Mouse (Mus musculus) midbrain, embryonic 10.5 days (tissue): ENCODE results near the gene Slc36a4. TPM values are rescaled to one million over a fixed set of nuclear protein-coding genes. Genes with fewer than 3 reads are reported as not detected.

Experiments used
- DNase-seq: peaks from one replicate; pipeline ENCODE4 v3.0.0-alpha.2; 2017; ENCODE audit warnings: low spot score
- H3K27ac ChIP-seq: fragments of 300-500 bp; sonication (generic); replicated peaks from 2 replicates; pipeline ENCODE4 v1.5.1; 2016; ENCODE audit warnings: mild to moderate bottlenecking
- H3K27me3 ChIP-seq: fragments of 300-500 bp; sonication (generic); 2 replicates; pipeline ENCODE4 v1.6.1; 2016; ENCODE audit warnings: low read depth, mild to moderate bottlenecking; ENCODE audit not compliant: poor library complexity, severe bottlenecking
- H3K36me3 ChIP-seq: fragments of 300-500 bp; sonication (generic); 2 replicates; pipeline ENCODE4 v1.6.1; 2016; ENCODE audit warnings: mild to moderate bottlenecking, moderate library complexity
- H3K4me1 ChIP-seq: fragments of 300-500 bp; sonication (generic); 2 replicates; pipeline ENCODE4 v1.6.1; 2016
- H3K4me3 ChIP-seq: fragments of 300-500 bp; sonication (generic); 2 replicates; pipeline ENCODE4 v1.5.1; 2016; ENCODE audit warnings: mild to moderate bottlenecking, moderate library complexity
- H3K9me3 ChIP-seq: fragments of 300-500 bp; sonication (generic); replicated peaks from 2 replicates; pipeline ENCODE4 v1.6.1; 2016; ENCODE audit warnings: mild to moderate bottlenecking
- WGBS: fragments of 180-500 bp; shearing (Covaris S2); methylation state at CpG from one replicate; pipeline ENCODE4 v1.1.7; 2016; 5-methylcytosine and 5-hydroxymethylcytosine counted together
- polyA plus RNA-seq: library from polyadenylated mRNA; unstranded; fragments of >200 nt; fragmentation: Nextera tagmentation; extraction: Ambion mirVana; gene quantifications from 2 replicates; pipeline ENCODE4 v1.2.1, GENCODE M21; 2016

Gene Slc36a4
- polyA plus RNA-seq, 1 experiment from 2014 or later: 9.4 TPM

DNA sequence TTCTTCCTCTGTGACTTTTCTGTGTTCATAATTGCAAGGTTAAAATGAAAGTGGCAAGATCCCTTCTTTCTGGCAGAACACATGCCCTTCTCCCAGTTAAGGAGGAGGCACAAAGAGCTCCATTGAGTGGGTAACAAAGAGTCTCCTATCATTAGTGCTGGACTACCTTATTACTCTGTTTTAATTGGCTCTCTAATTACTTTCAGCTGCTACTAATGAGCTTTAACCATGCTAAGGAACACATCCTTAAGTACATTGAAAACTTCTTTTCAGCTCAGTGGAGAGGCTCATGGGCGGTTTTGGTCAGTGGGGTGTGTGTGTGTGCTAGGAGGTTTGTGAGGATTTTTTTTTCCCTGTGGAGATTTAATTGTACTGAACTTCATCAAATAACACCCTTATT is 65.4 kb downstream of the Slc36a4 start:
- no peak overlapping the region for H3K27ac ChIP-seq
- no peak for DNase-seq
- H3K9me3 ChIP-seq: no peaks in the 10 kb centered on the region
- peaks cover 3% of the 10 kb centered on the region; the same call in 1 of the 2 replicates for H3K4me1 ChIP-seq
- H3K36me3 ChIP-seq: no peaks in the 10 kb centered on the region
- H3K4me3 ChIP-seq: no peak overlapping the region
- 67% methylated on average over 1 of the region's 1 CpGs for WGBS
- H3K27me3 ChIP-seq: peaks cover 10% of the 10 kb centered on the region; the same call in 1 of the 2 replicates

DNA sequence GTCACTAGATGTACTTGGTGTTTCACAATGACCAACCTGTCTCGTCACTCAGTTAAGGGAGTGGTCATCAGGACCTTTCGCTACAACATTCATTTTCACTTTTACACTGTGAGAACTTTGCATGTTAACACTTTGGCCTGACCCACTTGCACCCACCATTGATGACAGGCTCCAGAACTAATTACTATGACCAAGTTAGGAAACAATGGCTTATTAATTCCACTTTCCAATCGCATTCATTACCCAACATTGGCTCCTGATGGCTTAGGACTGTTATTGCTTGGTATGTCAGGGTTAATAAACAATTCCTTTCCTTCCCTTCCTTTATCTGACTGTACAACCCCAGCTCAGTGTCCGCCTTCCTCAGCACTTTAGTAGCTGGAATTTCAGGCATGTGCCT is 72.4 kb downstream of the Slc36a4 start:
- DNase-seq: no peak
- no peaks in the 10 kb centered on the region for H3K36me3 ChIP-seq

DNA sequence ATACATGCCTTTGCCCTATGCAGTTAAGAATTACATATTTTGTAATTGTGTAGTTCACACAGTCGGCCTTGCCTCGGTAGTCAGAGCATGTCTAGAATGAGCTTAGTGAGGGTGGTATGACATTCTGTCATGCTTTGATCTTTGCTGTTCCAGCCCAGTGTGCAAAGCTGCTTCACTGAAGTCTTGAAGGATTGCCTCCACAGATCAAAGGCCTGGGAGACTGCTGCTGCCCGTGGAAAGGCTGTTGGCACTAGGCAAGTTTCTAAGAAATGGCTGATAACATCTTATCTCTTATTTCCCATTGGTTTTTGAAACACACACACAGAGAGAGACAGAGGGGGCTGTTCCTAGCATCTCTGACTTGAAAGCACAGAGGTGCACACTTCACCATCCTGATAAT is 76.7 kb downstream of the Slc36a4 start:
- H3K27me3 ChIP-seq: no peaks in the 10 kb centered on the region
- no peak for DNase-seq
- no peak overlapping the region for H3K4me3 ChIP-seq
- WGBS: 69% methylated on average over 3 of the region's 3 CpGs
- H3K9me3 ChIP-seq: no peaks in the 10 kb centered on the region
- no peak overlapping the region for H3K27ac ChIP-seq
- no peaks in the 10 kb centered on the region for H3K36me3 ChIP-seq
- no peaks in the 10 kb centered on the region for H3K4me1 ChIP-seq

More for the DNA sequence above, 72.4 kb downstream of the Slc36a4 start:
- H3K4me3 ChIP-seq: no peak overlapping the region
- H3K27me3 ChIP-seq: no peaks in the 10 kb centered on the region
- no peaks in the 10 kb centered on the region for H3K9me3 ChIP-seq
- H3K4me1 ChIP-seq: no peaks in the 10 kb centered on the region
- no peak overlapping the region for H3K27ac ChIP-seq
- 91% methylated on average over 4 of the region's 4 CpGs for WGBS

DNA sequence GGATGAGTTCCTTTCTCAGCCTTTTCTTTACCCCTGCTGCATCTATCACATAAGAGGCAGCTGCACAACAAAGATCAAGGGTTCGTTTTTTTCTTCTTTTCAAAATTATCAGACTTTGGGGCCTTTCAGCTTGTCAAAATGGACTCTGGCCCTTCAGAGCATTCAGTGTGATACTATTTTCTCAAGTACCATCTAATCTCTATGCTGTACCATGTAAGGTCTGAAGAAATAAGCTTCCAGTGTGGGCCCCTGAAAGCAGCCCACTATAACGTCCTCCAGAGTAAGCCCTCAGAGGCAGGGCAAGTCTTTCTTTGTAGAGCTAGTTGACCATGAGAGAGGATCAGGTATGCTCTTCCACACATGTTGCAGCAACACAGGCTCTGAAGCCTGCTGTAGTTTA is 77.1 kb downstream of the Slc36a4 start:
- Histone ChIP-seq H3K4me1 (no peaks in the 10 kb centered on the region), H3K4me3 (no peak overlapping the region), H3K27ac (no peak overlapping the region), H3K9me3 (no peaks in the 10 kb centered on the region), H3K27me3 (no peaks in the 10 kb centered on the region), H3K36me3 (no peaks in the 10 kb centered on the region)
- 77% methylated on average over 2 of the region's 2 CpGs for WGBS
- DNase-seq: no peak

DNA sequence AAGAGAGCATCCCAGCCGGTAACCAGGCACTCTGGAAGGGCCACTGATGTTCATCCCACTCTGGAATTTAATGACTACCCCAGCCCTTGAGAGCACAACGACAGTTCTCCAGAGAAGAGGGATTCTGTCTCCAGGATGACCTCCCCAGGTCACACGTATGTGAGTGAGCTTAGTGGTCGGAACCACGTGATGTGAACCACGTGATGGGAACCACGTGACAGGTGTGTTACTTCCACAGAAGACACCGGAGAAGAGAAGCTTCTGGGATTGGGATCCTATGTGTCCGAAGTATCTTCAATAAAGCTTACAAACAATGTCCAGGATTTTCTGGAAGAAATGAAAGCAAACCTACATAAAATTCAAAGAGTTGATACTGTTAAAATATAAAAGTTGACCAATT is 82.5 kb downstream of the Slc36a4 start:
- 92% methylated on average over 9 of the region's 9 CpGs for WGBS

More for the DNA sequence above, 82.5 kb downstream of the Slc36a4 start:
- Histone ChIP-seq H3K4me1 (no peaks in the 10 kb centered on the region), H3K27me3 (no peaks in the 10 kb centered on the region), H3K27ac (no peak overlapping the region), H3K9me3 (no peaks in the 10 kb centered on the region), H3K36me3 (no peaks in the 10 kb centered on the region), H3K4me3 (no peak overlapping the region)
- no peak for DNase-seq

Other genes starting within 250 kb of the Slc36a4 start
- gene Smco4, start 216.3 kb upstream of the Slc36a4 start, polyA plus RNA-seq: 1.3 and 2.2 TPM in 2 replicates
- gene Deup1, start 81.8 kb upstream of the Slc36a4 start, polyA plus RNA-seq: 0.37 and 0.48 TPM in 2 replicates
- gene Mtnr1b, start 164.8 kb downstream of the Slc36a4 start, polyA plus RNA-seq: not detected in 2 replicates